Mouse (Mus musculus) lung, adult 2 months (tissue): ENCODE results near the gene U2af2. TPM values are rescaled to one million over a fixed set of nuclear protein-coding genes. Genes with fewer than 3 reads are reported as not detected.

Experiments used
- DNase-seq: peaks from one replicate; pipeline ENCODE4 v3.0.0; 2022
- H3K4me1 ChIP-seq: fragments of 200-500 bp; 2 replicates; pipeline ENCODE4 v1.6.1; 2011; ENCODE audit warnings: low read length; ENCODE audit not compliant: control insufficient read depth, insufficient read depth
- H3K4me3 ChIP-seq: fragments of 200-500 bp; replicated peaks from 2 replicates; pipeline ENCODE3; 2011; ENCODE audit warnings: low read depth, mild to moderate bottlenecking, control low read depth, low read length; ENCODE audit errors: extremely low read depth
- CTCF ChIP-seq: fragments of 200-500 bp; IDR thresholded peaks from 2 replicates; pipeline ENCODE4 v1.5.1; 2011; ENCODE audit warnings: mild to moderate bottlenecking, low read length, control low read depth; ENCODE audit not compliant: insufficient read depth
- POLR2A ChIP-seq: fragments of 200-500 bp; IDR thresholded peaks from 2 replicates; pipeline ENCODE4 v1.6.1; 2011; ENCODE audit warnings: low read depth, mild to moderate bottlenecking, control low read depth, low read length, borderline replicate concordance; ENCODE audit errors: extremely low read depth
- WGBS: fragments of 180-500 bp; shearing (Covaris S2); methylation state at CpG from one replicate; pipeline ENCODE4 v1.1.7; 2018; 5-methylcytosine and 5-hydroxymethylcytosine counted together
- polyA plus RNA-seq: library from polyadenylated mRNA; depleted of rRNA; stranded (reverse); fragments of >200 nt; gene quantifications from 2 replicates; pipeline ENCODE4 v1.2.3, GENCODE M21; 2012

The U2af2 gene
- polyA plus RNA-seq, 1 experiment = 189 TPM

DNA sequence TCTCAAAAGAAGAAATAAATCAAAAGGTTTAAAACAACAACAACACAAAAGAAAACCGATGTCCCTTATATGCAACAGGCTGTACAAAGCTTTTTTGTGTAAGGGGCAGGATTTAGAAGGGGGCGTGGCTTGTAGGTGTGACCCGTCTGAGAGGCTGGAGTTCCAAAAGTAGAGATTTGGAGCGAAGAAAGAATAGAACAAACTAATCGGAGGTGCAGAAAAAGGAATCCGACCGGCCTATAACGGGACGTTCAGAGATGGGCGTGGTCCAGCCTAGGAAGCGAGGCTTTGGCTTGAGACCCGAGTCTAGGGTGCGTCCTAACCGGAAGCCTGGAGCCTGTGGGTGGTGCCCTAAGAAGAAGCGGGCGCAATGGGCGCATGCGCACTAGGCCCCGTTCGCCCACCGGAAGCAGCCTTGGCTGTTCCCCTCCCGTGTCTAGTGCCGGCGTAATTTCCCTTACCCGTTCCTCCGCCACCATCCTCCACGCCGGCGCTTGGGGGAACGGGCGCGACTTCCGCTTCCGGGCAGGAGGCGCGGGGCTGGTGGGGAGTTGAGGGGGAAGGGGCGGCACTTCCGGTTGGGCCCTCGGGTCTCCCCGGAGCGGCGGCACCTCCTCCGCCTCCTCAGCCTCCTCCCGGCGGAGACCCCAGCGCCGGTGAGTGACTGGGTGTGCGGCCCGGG, 41.8 kb upstream of the U2af2 start, which contains the start of the genes Zfp865 and Ccdc106:
Gene Zfp865 (plus strand): TSS at position 377 of the 682 bp plus-strand sequence.
Gene Ccdc106 (plus strand): TSS at position 554 of the 682 bp plus-strand sequence.
- peak within 1 kb of the TSS; percentile 26 for H3K4me3 ChIP-seq
- H3K4me1 ChIP-seq = peaks cover 5% of the 10 kb centered on the region
- under 1% methylated on average over 49 of the region's 49 CpGs for WGBS
- TF ChIP-seq POLR2A (peak; percentile 86; the same call in 1 of the 2 replicates), CTCF (no peak)
- peak; percentile 97 for DNase-seq

DNA sequence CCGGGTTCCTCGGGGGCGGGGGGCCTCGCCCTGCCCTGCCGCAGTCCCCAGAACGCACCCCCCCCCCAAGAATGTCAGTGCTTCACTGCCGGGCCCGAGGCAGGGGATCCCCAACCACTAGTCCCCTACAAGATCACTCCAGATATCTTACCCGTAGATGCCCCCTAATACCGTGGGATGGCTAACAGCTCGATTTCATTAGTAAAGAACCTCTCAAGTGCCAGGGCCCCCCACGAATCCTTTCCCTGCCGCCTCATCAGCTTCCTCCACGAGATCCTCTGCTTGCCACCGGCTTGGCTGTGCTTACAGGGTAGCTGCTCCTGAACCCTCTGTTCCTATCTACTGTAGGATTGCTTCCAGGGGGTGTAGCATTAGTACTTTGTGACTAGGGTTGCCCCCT, 41.3 kb upstream of the U2af2 start:
- Histone ChIP-seq H3K4me3 (peak overlapping the region; percentile 26), H3K4me1 (peaks cover 6% of the 10 kb centered on the region)
- WGBS = under 1% methylated on average over 15 of the region's 15 CpGs
- no peak for DNase-seq
- no peak for TF ChIP-seq POLR2A
- no peak for TF ChIP-seq CTCF

DNA sequence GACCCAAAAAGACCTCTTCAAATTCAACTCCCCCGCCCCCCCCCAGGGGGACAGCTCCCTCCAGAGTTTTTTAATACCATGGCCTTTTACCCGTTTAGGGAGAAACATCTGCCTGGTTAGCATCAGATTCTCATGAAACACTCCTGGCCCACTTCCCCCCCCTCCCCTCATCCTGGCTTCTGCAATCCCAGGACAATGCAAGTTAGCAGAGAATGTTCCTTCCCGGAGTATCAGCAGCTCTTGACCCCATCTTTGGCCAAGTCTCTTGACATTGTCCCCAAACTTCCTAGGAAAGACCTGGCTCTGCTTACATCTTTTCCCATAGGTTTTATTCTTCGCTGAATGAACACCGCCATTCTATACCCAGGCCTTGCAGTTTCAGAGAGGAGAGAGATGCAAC, 40.7 kb upstream of the U2af2 start:
- no peak overlapping the region for H3K4me3 ChIP-seq
- 36% methylated on average over 5 of the region's 5 CpGs for WGBS
- DNase-seq = no peak
- peaks cover 6% of the 10 kb centered on the region for H3K4me1 ChIP-seq
- TF ChIP-seq CTCF (no peak), POLR2A (no peak)

GRCm38 (mm10) chr7:5029543-5029942, 32.4 kb upstream of the U2af2 start:
- DNase-seq = no peak
- no peak for TF ChIP-seq CTCF
- no peak for TF ChIP-seq POLR2A
- Histone ChIP-seq H3K4me3 (no peak overlapping the region), H3K4me1 (0 out of 2 replicates have a peak, but pooled peaks cover 2% of the 10 kb centered on the region)
- WGBS = 97% methylated on average over 22 of the region's 22 CpGs

- Histone ChIP-seq H3K4me3 (no peak overlapping the region), H3K4me1 (0 out of 2 replicates have a peak, but pooled peaks cover 2% of the 10 kb centered on the region)
- TF ChIP-seq CTCF (no peak), POLR2A (no peak)
- WGBS = 95% methylated on average over 21 of the region's 21 CpGs
- no peak for DNase-seq
Measured at GRCm38 (mm10) chr7:5029946-5030345, 32.0 kb upstream of the U2af2 start.

GRCm38 (mm10) chr7:5030554-5031275, 31.2 kb upstream of the U2af2 start:
- 92% methylated on average over 63 of the region's 63 CpGs for WGBS
- no peak overlapping the region for H3K4me3 ChIP-seq
- no peak for DNase-seq
- no peaks in the 10 kb centered on the region for H3K4me1 ChIP-seq
- TF ChIP-seq CTCF (no peak), POLR2A (no peak)

GRCm38 (mm10) chr7:5031496-5031895, 30.4 kb upstream of the U2af2 start:
- no peak for DNase-seq
- 90% methylated on average over 46 of the region's 46 CpGs for WGBS
- no peak for TF ChIP-seq POLR2A
- no peak for TF ChIP-seq CTCF
- Histone ChIP-seq H3K4me1 (no peaks in the 10 kb centered on the region), H3K4me3 (no peak overlapping the region)

GRCm38 (mm10) chr7:5033818-5034217, 28.1 kb upstream of the U2af2 start, which contains the start of gene 4632433K11Rik:
TSS of gene 4632433K11Rik (plus strand) at chr7:5034118.
- peaks cover 5% of the 10 kb centered on the region for H3K4me1 ChIP-seq
- DNase-seq = no peak
- 91% methylated on average over 3 of the region's 3 CpGs for WGBS
- no peak for TF ChIP-seq CTCF
- H3K4me3 ChIP-seq = no peak within 1 kb of the TSS

DNA sequence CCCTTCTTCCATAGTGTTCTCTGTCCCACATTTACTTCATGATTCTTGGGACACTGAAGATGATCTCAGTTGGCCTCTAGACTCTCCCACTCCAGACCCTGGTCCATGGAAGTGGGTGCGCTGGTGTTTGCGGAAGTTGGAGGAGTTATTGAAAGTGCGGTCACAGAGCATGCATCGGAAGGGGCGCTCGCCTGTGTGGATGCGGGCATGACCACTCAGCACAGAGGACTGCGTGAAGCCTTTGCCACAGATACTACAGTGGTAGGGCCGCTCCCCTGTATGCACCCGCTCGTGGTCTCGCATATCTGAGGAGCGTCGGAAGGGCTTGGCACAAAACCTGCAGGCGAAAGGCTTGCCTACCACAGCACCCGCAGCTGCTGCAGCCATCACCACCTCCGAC, 26.3 kb upstream of the U2af2 start:
- DNase-seq = no peak
- Histone ChIP-seq H3K4me3 (no peak overlapping the region), H3K4me1 (peaks cover 7% of the 10 kb centered on the region)
- whole genome bisulfite sequencing = 94% methylated on average over 17 of the region's 17 CpGs
- TF ChIP-seq POLR2A (no peak), CTCF (no peak)

DNA sequence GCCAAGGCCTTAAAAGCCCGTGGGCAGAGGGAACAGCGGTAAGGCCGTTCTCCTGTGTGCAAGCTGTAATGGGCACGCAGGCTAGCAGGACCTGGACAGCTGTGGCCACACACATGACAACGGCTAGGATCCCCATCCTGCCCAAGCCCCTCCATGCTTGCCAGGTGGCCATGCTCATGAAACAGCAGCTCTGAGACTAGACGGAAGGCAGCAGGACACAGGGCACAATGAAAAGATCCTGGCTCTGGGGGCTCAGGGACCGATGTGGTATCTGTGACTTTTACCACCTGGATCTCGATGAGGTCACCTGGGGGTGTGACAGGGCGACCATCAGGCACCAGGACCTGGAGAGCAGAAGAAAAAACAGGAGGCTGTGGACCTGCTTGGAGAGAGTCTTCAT, 25.8 kb upstream of the U2af2 start:
- Histone ChIP-seq H3K4me3 (no peak overlapping the region), H3K4me1 (peaks cover 7% of the 10 kb centered on the region)
- TF ChIP-seq CTCF (no peak), POLR2A (no peak)
- 97% methylated on average over 9 of the region's 9 CpGs for WGBS
- no peak for DNase-seq
